Mouse (Mus musculus): ENCODE data around the gene Olfr437. TPM values are rescaled to one million over a fixed set of nuclear protein-coding genes. Genes with fewer than 3 reads are reported as not detected.
"Not testable (repeated sequence)": the region's sequence is repeated elsewhere in the genome, so short reads cannot be mapped to it uniquely, and the experiment has no call there.

Olfr437 gene
- not detected for total RNA-seq (2021)
- long read RNA-seq, experiment 1, result 0 reads
- long read RNA-seq, experiment 2, result 0 reads

DNA sequence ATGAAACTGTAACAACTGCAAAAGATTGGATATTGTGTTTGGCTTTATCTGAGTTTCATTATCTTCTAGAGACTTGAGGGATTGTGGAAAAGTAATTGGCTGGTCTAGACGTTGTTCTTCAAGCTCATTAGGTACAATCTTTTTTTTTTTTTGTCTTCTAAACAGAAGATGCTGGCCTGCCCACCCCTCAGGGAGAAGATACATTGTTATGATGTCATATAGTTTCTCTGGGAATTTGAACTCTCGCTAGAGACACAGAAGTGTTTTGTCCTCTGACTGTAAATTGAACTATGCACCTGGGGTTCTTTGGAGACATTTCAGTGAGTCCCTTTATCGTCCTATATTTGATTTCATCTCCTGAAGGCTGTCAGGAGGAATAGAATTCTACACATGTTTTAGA lies at the start of gene Olfr437:
TSS of gene Olfr437 (plus strand) at position 301 of the 400 bp plus-strand sequence.
- no peak for DNase-seq

DNA sequence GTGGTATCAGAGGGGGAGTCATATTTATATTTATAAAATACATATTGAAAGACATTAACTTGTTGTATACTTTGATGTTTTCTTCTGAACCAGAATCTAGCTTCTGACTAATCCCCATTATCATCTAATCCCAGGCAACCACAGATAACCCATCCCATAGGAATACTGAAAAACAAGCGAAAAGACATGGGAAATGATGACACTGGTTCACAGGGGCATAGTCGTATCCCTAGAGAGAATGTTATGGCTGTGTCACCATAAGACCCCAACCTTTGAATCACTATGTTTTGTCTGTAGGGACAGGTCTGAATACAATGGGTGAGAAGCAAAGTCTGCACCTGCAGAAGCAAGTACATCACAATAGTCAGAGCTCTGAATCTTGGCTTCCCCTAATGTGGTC lies 16.8 kb upstream of the Olfr437 start, which contains the start of gene Olfr237-ps1:
TSS of gene Olfr237-ps1 (plus strand) at position 301 of the 400 bp plus-strand sequence.
- DNase-seq, result not testable (repeated sequence)

DNA sequence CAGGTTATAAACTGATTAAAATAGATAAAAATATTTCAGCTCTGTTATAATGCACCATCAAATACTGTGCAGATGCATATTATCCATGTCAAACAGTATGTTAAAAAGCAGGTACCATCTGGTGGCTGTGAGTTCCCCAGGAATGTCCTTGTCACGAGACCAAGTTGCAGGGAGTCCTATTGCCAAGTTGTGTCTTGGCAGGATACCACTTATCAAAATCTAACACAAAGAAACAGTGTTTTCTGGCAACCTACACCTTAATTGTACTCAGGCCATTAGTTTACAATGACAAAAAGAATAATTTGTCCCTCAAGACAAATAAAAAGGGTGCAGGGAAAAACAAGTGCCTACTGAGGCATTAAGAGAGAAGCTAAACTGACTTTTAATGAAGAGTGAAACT lies 3.6 kb upstream of the Olfr437 start:
- DNase-seq, result no peak

DNA sequence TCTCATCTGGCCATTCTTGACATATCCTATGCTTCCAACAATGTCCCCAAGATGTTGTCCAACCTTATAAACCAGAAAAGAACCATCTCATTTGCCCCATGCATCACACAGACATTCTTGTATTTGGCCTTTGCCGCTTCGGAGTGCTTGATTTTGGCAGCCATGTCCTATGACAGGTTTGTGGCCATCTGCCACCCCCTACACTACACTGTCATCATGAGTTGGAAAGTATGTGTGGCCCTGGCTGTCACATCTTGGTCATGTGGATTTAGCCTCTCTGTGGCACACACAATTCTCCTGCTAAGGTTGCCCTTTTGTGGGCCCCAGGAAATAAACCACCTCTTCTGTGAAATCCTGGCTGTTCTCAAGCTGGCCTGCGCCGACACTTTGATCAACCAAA lies 4.2 kb downstream of the Olfr437 start:
- DNase-seq, result no peak

DNA sequence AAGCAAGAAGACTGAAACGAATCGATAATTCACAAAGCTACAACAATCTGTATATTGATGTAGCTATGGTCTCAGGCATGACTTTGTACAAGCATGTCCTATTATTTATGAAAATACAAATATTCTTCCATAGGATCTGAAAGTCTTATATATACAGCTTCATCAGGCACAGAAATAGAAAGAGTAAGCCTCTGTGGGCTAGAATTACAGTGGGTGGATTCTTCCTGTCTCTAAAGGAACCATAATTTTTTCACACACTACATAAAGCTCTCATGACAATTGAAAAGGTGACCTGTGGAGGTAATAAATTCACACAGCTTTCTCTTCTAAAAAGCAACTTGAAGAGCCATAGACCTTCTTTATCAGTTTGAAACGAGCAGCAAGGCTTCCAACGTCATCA lies 8.8 kb downstream of the Olfr437 start, which contains the start of gene Olfr13:
TSS of gene Olfr13 (plus strand) at position 301 of the 400 bp plus-strand sequence.
- DNase-seq, result no peak

DNA sequence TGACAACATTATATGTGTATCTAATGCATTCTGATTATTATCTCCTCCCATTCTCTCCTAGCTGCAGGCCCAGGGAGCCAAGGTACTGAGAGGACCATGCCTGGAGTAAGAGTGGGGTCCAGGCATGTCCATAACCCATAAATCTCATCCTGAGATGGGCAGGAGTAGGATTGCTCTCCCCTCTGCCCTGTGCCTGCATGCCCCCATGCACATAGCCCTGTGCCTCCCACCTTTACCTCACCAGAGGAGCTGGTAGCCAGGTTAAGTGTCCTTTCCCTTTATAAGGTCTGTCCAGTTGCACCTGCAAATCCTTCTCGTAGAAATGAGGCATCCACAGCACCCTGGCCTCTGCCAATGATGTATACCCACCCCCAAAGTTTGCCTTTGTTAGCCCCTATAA lies 15.0 kb downstream of the Olfr437 start:
- no peak for DNase-seq

DNA sequence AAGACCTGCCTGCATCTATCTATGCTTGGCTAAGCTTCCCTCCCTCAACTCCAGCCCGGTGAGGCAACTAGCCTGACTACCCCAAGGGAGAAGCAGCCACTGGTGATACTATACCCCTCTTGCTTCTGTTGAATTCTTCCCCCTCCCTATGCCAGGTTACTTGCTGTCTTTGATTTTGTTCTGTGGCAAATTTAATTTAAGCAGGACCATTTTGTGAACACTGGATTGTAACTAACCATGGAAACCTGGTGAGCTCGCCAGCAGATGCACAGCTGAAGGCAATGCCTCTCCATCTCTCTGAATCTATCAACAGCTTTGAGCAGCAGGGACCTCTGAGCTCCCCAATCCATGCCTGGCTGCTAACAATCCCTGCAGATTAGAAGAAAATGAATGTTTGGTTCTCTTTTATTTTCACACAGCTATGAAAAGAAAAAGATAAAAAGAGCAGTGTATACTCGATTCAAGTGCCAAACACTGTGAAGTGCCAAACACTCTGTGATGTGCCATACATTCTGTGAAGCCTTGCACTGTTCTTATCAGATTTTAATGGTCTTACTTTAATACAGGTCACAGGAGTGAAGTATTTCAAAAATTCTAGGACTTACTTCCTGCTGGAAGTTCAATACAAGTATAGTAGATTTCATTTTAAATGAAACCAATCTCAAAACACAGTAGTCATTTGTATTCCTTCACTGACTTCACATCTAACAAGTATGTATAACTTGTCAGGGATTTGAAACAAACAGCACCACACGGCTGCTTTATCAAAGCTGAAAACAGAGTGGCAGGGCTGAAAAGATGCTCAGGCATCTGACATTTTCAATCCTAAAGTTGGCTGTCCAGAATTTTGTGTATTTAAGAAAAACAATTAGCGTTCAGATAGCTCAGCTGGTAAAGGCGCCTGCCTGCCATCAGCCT lies 15.8 kb downstream of the Olfr437 start:
- no peak for DNase-seq

DNA sequence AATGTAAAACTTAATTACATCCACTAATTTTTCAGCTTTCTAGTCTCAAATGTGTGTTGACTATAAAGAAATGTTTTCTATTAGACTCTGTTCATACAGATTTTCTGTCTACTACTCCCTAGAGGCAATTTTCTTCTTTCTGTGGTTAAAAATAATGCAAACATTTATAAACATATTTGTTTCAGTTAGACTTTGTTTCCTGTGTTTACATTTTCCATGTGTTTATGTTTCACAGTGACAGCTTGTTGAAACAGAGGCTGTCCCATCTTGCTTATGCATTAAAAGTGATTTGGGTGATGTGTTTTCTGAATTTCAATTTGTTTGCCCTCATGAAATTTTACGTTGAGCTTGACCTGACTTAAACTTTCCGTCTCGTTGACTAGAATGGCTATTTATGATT lies 27.9 kb downstream of the Olfr437 start:
- DNase-seq, result no peak

DNA sequence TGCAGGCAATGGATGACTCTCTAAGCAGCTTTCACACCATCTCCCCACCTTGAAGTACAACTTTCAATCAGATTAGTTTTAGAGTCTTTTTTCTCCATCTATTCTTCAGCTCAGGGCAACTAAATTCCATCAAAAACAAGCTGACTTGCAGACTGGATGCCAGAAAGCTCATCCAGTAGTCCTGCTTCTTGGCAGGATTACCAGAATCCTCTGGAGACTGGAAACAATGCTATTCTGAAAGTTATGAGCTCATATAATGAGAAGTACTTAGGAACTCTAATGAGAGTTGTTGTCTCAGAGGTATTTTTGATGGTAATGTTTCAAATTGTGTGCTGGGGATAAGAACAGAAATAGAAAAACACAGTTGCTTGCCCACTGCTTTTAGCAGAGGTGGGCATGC lies 33.7 kb downstream of the Olfr437 start, which contains the start of gene Olfr435:
TSS of gene Olfr435 (plus strand) at position 366 of the 400 bp plus-strand sequence.
- DNase-seq, result no peak

DNA sequence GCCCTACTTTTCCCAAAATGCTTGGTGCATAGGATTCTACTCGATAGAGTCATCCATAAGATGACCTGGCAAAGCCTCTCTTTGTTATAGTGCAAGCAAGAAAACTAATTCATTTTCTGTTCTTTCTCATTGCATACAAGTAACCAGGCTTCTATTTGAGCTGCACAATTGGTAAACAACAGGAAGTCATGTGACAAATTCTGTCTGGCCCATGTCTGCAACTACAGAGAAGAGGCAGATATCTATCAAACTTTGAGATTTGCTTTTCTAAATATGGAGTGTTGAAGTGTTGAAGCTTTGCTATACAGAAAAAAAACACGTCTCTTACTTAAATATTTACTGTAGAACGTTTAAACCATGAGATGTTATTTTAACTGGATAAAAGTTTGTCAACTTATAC lies 35.0 kb downstream of the Olfr437 start:
- DNase-seq, result no peak

DNA sequence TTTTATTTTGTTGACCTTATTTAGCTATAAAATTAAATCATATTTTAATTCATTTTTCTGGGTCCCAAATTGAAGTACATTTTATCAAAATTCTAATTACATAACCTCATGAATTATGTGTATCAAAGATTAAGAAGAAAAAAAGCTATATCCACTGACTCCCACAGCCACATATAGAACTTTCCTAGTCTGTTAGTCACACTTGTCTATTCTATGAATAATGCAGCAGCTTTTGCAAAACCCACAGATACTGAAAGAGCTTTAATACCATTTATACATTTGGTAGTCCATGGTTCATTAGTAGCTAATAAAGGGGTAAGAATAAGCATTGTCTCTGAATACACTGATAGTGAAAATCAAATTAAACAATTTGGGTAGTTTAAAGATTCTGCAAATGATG lies 39.7 kb downstream of the Olfr437 start:
- no peak for DNase-seq

DNA sequence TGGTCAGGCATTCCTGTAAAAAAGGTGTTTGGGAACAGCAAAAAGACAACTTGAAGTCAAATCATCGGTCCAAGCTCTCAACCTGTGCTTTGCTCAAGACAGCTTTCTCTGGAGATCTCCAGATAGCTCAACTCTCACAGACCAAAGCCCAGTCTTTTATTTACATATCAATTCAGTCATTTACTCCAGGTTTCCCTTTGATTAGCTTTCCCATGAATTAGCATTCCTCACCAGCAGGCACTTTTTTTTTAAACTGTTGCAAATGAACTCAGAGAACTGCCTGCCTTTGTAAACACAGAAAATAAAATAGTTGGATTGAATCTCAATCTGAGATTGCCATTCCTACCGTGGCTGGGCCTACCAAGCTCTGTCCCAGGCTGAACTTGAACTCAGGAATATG lies 42.3 kb downstream of the Olfr437 start:
- no peak for DNase-seq

DNA sequence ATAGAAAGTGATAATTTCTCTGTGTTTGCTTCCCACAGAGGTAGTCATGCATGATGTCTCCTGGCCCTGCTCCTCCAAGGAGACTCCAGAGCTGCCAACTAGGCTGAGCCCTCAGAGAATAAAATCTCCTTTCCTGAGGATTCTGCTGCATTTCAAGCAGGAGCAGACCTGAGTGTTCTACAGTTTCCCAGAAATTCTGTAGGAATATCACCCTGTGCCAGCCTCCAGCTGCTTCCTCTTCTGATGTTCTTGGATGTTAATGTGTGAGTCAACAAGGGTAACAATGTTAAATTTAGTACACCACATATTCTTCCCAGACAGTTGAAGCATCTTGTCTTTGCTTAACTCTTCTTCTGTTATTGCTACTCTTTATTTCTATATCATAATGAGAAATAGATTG lies 49.8 kb downstream of the Olfr437 start, which contains the start of gene Olfr434:
TSS of gene Olfr434 (plus strand) at position 149 of the 400 bp plus-strand sequence.
- not testable (repeated sequence) for DNase-seq

Other genes starting within 250 kb of the Olfr437 start
- not detected for gene Olfr446, start 241.9 kb upstream of the Olfr437 start, total RNA-seq (2021)
- not detected for gene Olfr444, start 214.2 kb upstream of the Olfr437 start, total RNA-seq (2021)
- not detected for gene Olfr441, start 56.9 kb upstream of the Olfr437 start, total RNA-seq (2021)
- not detected for gene Olfr237-ps1, start 16.7 kb upstream of the Olfr437 start, total RNA-seq (2021)
- not detected for gene Olfr13, start 8.9 kb downstream of the Olfr437 start, total RNA-seq (2021)
- not detected for gene Olfr435, start 33.9 kb downstream of the Olfr437 start, total RNA-seq (2021)
- gene Olfr434, start 49.7 kb downstream of the Olfr437 start, total RNA-seq (2021), result not detected
- not detected for gene Olfr47, start 68.2 kb downstream of the Olfr437 start, total RNA-seq (2021)
- gene Arhgef5, start 102.3 kb downstream of the Olfr437 start, total RNA-seq (2021), result 1 to 10 TPM; 2.6 to 3.4 TPM
- gene Nobox, start 146.3 kb downstream of the Olfr437 start, total RNA-seq (2021), result not detected